Mouse (Mus musculus) cerebellum, adult 2 months (tissue): ENCODE measurements around the gene Gm13212.
"Not testable (repeated sequence)": the region's sequence is repeated elsewhere in the genome, so short reads cannot be mapped to it uniquely, and the experiment has no call there.

ENCODE experiments used
- CTCF ChIP-seq: fragments of 200-500 bp; IDR thresholded peaks from 2 replicates; pipeline ENCODE4 v1.5.1; 2011; ENCODE audit warnings: low read depth, mild to moderate bottlenecking, control low read depth, low read length, moderate library complexity, borderline replicate concordance; ENCODE audit not compliant: insufficient read depth
- POLR2A ChIP-seq: fragments of 200-500 bp; IDR thresholded peaks from 2 replicates; pipeline ENCODE4 v1.6.1; 2011; ENCODE audit warnings: low read length, control low read depth, borderline replicate concordance; ENCODE audit not compliant: insufficient read depth

- not testable (repeated sequence) for TF ChIP-seq POLR2A, CTCF
These were observed 4.6 kb upstream of the Gm13212 start for GRCm38 (mm10) chr4:145580333-145580732.
